Mouse (Mus musculus): ENCODE measurements around the gene Sox5. TPM values are rescaled to one million over a fixed set of nuclear protein-coding genes. Genes with fewer than 3 reads are reported as not detected.

The Sox5 gene
- polyA plus RNA-seq, 1 experiment = 0.85 TPM

DNA sequence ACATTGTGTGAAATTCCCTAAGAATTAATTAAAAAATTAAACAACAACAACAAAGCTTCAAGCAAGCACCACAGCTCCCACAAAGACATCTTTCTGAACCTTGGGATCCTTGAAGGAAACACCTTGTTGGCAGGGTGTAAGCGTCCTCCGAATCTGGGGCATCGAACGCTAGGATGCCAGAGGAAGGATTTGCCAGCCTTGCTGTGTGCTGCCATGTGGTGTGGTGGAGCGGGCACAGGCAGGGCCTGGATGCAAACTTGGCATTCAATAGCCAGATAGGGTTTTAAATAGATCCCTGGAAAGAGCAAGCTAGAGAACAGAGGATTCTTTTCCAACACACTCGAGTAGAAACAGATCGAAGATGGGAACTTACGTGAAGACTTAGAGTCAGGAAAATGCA is 322.3 kb downstream of the Sox5 start:
- Histone ChIP-seq H3K4me3 (ENCODE audit: low read depth, low read length) (no peak overlapping the region), H3K27me3 (ENCODE audit: control insufficient read depth, insufficient read depth, low read length) (no peaks in the 10 kb centered on the region), H3K36me3 (ENCODE audit: control insufficient read depth, insufficient read depth, low read length) (no peaks in the 10 kb centered on the region), H3K4me1 (ENCODE audit: control insufficient read depth, insufficient read depth, insufficient read length, low read length) (no peaks in the 10 kb centered on the region), H3K27ac (ENCODE audit: insufficient read depth, low read depth, low read length) (no peak overlapping the region)
- TF ChIP-seq CTCF (IDR thresholded peaks at IDR 0.05; ENCODE audit: extremely low read depth, insufficient read length, insufficient replicate concordance, low read depth, low read length) (no peak), POLR2A (IDR thresholded peaks at IDR 0.05; ENCODE audit: low read depth, low read length) (no peak)
- 92% methylated on average over 8 of the region's 8 CpGs for WGBS

DNA sequence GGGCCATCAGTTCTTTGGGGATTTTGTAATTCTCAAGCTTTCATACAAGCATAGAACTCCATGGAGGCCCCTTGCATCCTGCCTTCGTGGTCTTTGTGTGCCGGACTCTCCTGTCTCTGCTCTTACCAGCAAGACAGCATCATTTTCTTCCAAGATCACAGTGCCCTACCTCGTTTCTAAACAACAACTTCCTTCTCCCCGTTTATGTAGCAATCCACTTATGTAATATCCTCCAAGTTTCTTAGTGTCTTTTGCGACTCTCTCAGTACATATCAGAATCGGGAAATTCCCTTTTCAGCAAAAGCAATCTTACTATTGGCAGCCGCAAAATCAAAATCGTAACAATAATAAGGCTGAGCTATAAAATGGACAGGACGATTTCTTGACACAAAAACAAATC is 324.3 kb downstream of the Sox5 start:
- H3K36me3 ChIP-seq (ENCODE audit: control insufficient read depth, insufficient read depth, low read length) = no peaks in the 10 kb centered on the region
- no peaks in the 10 kb centered on the region for H3K4me1 ChIP-seq (ENCODE audit: control insufficient read depth, insufficient read depth, insufficient read length, low read length)
- no peak overlapping the region for H3K4me3 ChIP-seq (ENCODE audit: low read depth, low read length)
- H3K27ac ChIP-seq (ENCODE audit: insufficient read depth, low read depth, low read length) = no peak overlapping the region
- WGBS = 74% methylated on average over 9 of the region's 9 CpGs
- TF ChIP-seq CTCF (IDR thresholded peaks at IDR 0.05; ENCODE audit: extremely low read depth, insufficient read length, insufficient replicate concordance, low read depth, low read length) (no peak), POLR2A (IDR thresholded peaks at IDR 0.05; ENCODE audit: low read depth, low read length) (no peak)
- no peaks in the 10 kb centered on the region for H3K27me3 ChIP-seq (ENCODE audit: control insufficient read depth, insufficient read depth, low read length)

GRCm38 (mm10) chr6:144454291-144455276 is 327.2 kb downstream of the Sox5 start:
- Histone ChIP-seq H3K36me3 (ENCODE audit: control insufficient read depth, insufficient read depth, low read length) (no peaks in the 10 kb centered on the region), H3K4me1 (ENCODE audit: control insufficient read depth, insufficient read depth, insufficient read length, low read length) (no peaks in the 10 kb centered on the region), H3K4me3 (ENCODE audit: low read depth, low read length) (no peak overlapping the region), H3K27ac (ENCODE audit: insufficient read depth, low read depth, low read length) (no peak overlapping the region), H3K27me3 (ENCODE audit: control insufficient read depth, insufficient read depth, low read length) (no peaks in the 10 kb centered on the region)
- WGBS = 56% methylated on average over 11 of the region's 11 CpGs
- TF ChIP-seq CTCF (IDR thresholded peaks at IDR 0.05; ENCODE audit: extremely low read depth, insufficient read length, insufficient replicate concordance, low read depth, low read length) (no peak), POLR2A (IDR thresholded peaks at IDR 0.05; ENCODE audit: low read depth, low read length) (no peak)

DNA sequence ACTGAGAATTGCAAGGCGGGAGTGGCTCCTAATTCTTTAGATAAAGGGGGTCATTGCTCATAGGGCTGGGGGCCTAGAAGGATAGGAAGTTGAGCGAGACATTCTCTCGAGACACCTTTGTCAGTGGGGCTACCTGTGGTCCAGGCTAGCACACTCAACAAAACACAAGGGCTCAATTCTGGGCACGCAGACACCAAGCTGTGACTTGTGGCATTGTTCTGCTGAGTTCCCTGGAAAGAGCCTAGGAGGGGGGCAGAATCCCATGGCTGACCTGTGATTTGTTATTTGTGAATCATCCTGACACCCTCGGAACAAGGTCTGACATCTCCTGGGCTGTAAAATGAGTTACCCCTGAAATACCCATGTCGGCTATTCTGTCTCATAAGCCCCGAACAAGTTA is 328.2 kb downstream of the Sox5 start:
- H3K4me1 ChIP-seq (ENCODE audit: control insufficient read depth, insufficient read depth, insufficient read length, low read length) = no peaks in the 10 kb centered on the region
- no peak for TF ChIP-seq POLR2A (IDR thresholded peaks at IDR 0.05; ENCODE audit: low read depth, low read length)
- TF ChIP-seq CTCF (IDR thresholded peaks at IDR 0.05; ENCODE audit: extremely low read depth, insufficient read length, insufficient replicate concordance, low read depth, low read length) = no peak
- H3K27me3 ChIP-seq (ENCODE audit: control insufficient read depth, insufficient read depth, low read length) = no peaks in the 10 kb centered on the region
- H3K4me3 ChIP-seq (ENCODE audit: low read depth, low read length) = no peak overlapping the region
- WGBS = 71% methylated on average over 7 of the region's 7 CpGs
- no peaks in the 10 kb centered on the region for H3K36me3 ChIP-seq (ENCODE audit: control insufficient read depth, insufficient read depth, low read length)
- no peak overlapping the region for H3K27ac ChIP-seq (ENCODE audit: insufficient read depth, low read depth, low read length)

GRCm38 (mm10) chr6:144453147-144453546 is 328.6 kb downstream of the Sox5 start:
- Histone ChIP-seq H3K27me3 (ENCODE audit: control insufficient read depth, insufficient read depth, low read length) (no peaks in the 10 kb centered on the region), H3K4me1 (ENCODE audit: control insufficient read depth, insufficient read depth, insufficient read length, low read length) (no peaks in the 10 kb centered on the region), H3K36me3 (ENCODE audit: control insufficient read depth, insufficient read depth, low read length) (no peaks in the 10 kb centered on the region), H3K27ac (ENCODE audit: insufficient read depth, low read depth, low read length) (no peak overlapping the region), H3K4me3 (ENCODE audit: low read depth, low read length) (no peak overlapping the region)
- TF ChIP-seq POLR2A (IDR thresholded peaks at IDR 0.05; ENCODE audit: low read depth, low read length) = no peak
- WGBS = 69% methylated on average over 1 of the region's 1 CpGs

- no peak overlapping the region for H3K27ac ChIP-seq (ENCODE audit: insufficient read depth, low read depth, low read length)
- no peak overlapping the region for H3K4me3 ChIP-seq (ENCODE audit: low read depth, low read length)
- no peaks in the 10 kb centered on the region for H3K27me3 ChIP-seq (ENCODE audit: control insufficient read depth, insufficient read depth, low read length)
- WGBS = 87% methylated on average over 11 of the region's 11 CpGs
- no peaks in the 10 kb centered on the region for H3K4me1 ChIP-seq (ENCODE audit: control insufficient read depth, insufficient read depth, insufficient read length, low read length)
- no peaks in the 10 kb centered on the region for H3K36me3 ChIP-seq (ENCODE audit: control insufficient read depth, insufficient read depth, low read length)
- TF ChIP-seq POLR2A (IDR thresholded peaks at IDR 0.05; ENCODE audit: low read depth, low read length) (no peak), CTCF (IDR thresholded peaks at IDR 0.05; ENCODE audit: extremely low read depth, insufficient read length, insufficient replicate concordance, low read depth, low read length) (no peak)
Measured at GRCm38 (mm10) chr6:144452200-144452977, 329.4 kb downstream of the Sox5 start.

- Histone ChIP-seq H3K36me3 (ENCODE audit: control insufficient read depth, insufficient read depth, low read length) (no peaks in the 10 kb centered on the region), H3K4me1 (ENCODE audit: control insufficient read depth, insufficient read depth, insufficient read length, low read length) (no peaks in the 10 kb centered on the region), H3K27me3 (ENCODE audit: control insufficient read depth, insufficient read depth, low read length) (no peaks in the 10 kb centered on the region), H3K27ac (ENCODE audit: insufficient read depth, low read depth, low read length) (no peak overlapping the region), H3K4me3 (ENCODE audit: low read depth, low read length) (no peak overlapping the region)
- WGBS = 91% methylated on average over 4 of the region's 4 CpGs
- TF ChIP-seq POLR2A (IDR thresholded peaks at IDR 0.05; ENCODE audit: low read depth, low read length) = no peak
- no peak for TF ChIP-seq CTCF (IDR thresholded peaks at IDR 0.05; ENCODE audit: extremely low read depth, insufficient read length, insufficient replicate concordance, low read depth, low read length)
Measured at GRCm38 (mm10) chr6:144451631-144452030, 330.1 kb downstream of the Sox5 start.

Measured in small intestine, adult 2 months (tissue).